Comparison of ENCODE assay signal across 19 mouse cellular contexts in genomic region chr13:35058145-35058544, GRCm38 (mm10). TPM values are rescaled to one million over a fixed set of nuclear protein-coding genes. Genes with fewer than 3 reads are reported as not detected.
DNase-seq lines count a peak whose midpoint lies in the region; ATAC-seq lines count a peak whose summit lies in the region.
"Had no signal": no experiment of that assay in that cellular context is flagged by ENCODE, and none has a peak within 500 bp of the region (broad histone marks: within the 10 kb centered on the region; RNA-seq: fewer than 3 reads in every experiment).

No protein-coding gene starts in this region.

- no peak for ATAC-seq in midbrain, embryonic 13.5 days
- peak; percentile 87 for ATAC-seq in kidney, embryonic 15.5 days (replicated peaks; ENCODE audit: low FRiP score)
- ATAC-seq in stomach, embryonic 16.5 days (ENCODE audit: insufficient read depth, low FRiP score), result peak; percentile 25; the same call in 1 of the 2 replicates
- ATAC-seq: CD4-positive, CD25-positive, alpha-beta regulatory T cell, adult 4 months; hindbrain, postnatal 0 days; midbrain, embryonic 16.5 days; Patski had no signal

- H3K4me2 ChIP-seq in midbrain, embryonic 13.5 days (replicated peaks), result no peak overlapping the region
- no peak overlapping the region for H3K4me2 ChIP-seq in kidney, embryonic 15.5 days
- no peak overlapping the region for H3K4me2 ChIP-seq in stomach, embryonic 16.5 days (ENCODE audit: low read depth, low read length)
- H3K4me2 ChIP-seq: neural tube, embryonic 13.5 days had no signal

- H3K27me3 ChIP-seq in midbrain, embryonic 10.5 days (ENCODE audit: low read depth, poor library complexity, severe bottlenecking), result no peaks in the 10 kb centered on the region
- H3K27me3 ChIP-seq in midbrain, embryonic 13.5 days, result no peaks in the 10 kb centered on the region
- H3K27me3 ChIP-seq in kidney, embryonic 15.5 days, result no peaks in the 10 kb centered on the region
- no peaks in the 10 kb centered on the region for H3K27me3 ChIP-seq in stomach, embryonic 16.5 days (ENCODE audit: control insufficient read depth, insufficient read depth, low read length)
- H3K27me3 ChIP-seq: neural tube, embryonic 13.5 days; Patski had no signal

- peak; percentile 39 for DNase-seq in midbrain, embryonic 10.5 days (ENCODE audit: low spot score)
- DNase-seq in embryo, embryonic 9.5 days (ENCODE audit: extremely low spot score), result peak; percentile 35
- no peak for DNase-seq in frontal cortex, postnatal 36 days (ENCODE audit: low spot score in 2 of 2)
- no peak for DNase-seq in urinary bladder, postnatal 36 days (ENCODE audit: low spot score in 2 of 2)
- DNase-seq in ovary, postnatal 36 days (ENCODE audit: low spot score), result no peak
- DNase-seq: cerebellum, adult 18-20 months; gastrocnemius, postnatal 25 days; thymus, postnatal 14 days had no signal

- no peaks in the 10 kb centered on the region for H3K9me3 ChIP-seq in midbrain, embryonic 10.5 days (replicated peaks)
- H3K9me3 ChIP-seq in midbrain, embryonic 13.5 days, result no peaks in the 10 kb centered on the region
- no peaks in the 10 kb centered on the region for H3K9me3 ChIP-seq in kidney, embryonic 15.5 days (replicated peaks)
- H3K9me3 ChIP-seq in stomach, embryonic 16.5 days (replicated peaks; ENCODE audit: control insufficient read depth, low read length), result no peaks in the 10 kb centered on the region
- H3K9me3 ChIP-seq: limb, embryonic 10.5 days; neural tube, embryonic 13.5 days had no signal

- 18% methylated on average over 5 of the region's 5 CpGs for WGBS in midbrain, embryonic 10.5 days
- 11% methylated on average over 5 of the region's 5 CpGs for WGBS in midbrain, embryonic 13.5 days
- WGBS in kidney, embryonic 15.5 days, result 3% methylated on average over 5 of the region's 5 CpGs
- 17% methylated on average over 5 of the region's 5 CpGs for WGBS in stomach, embryonic 16.5 days

- H3K27ac ChIP-seq in midbrain, embryonic 10.5 days (replicated peaks), result peak overlapping the region; percentile 63; the same call in 1 of the 2 replicates
- H3K27ac ChIP-seq in midbrain, embryonic 13.5 days, result no peak overlapping the region
- H3K27ac ChIP-seq in kidney, embryonic 15.5 days, result 0 out of 2 replicates have a peak overlapping the region, but pooled peaks have one; percentile 11
- H3K27ac ChIP-seq in stomach, embryonic 16.5 days (ENCODE audit: low read length), result no peak overlapping the region
- H3K27ac ChIP-seq: hindbrain, postnatal 0 days; limb, embryonic 10.5 days; liver, embryonic 14.5 days; neural tube, embryonic 13.5 days had no signal

- H3K36me3 ChIP-seq in midbrain, embryonic 10.5 days, result no peaks in the 10 kb centered on the region
- H3K36me3 ChIP-seq in midbrain, embryonic 13.5 days, result no peaks in the 10 kb centered on the region
- H3K36me3 ChIP-seq in kidney, embryonic 15.5 days, result no peaks in the 10 kb centered on the region
- no peaks in the 10 kb centered on the region for H3K36me3 ChIP-seq in stomach, embryonic 16.5 days (ENCODE audit: control insufficient read depth, insufficient read depth, low read length)
- H3K36me3 ChIP-seq: limb, embryonic 10.5 days; neural tube, embryonic 13.5 days had no signal

- H3K9ac ChIP-seq in midbrain, embryonic 13.5 days (replicated peaks), result no peak overlapping the region
- H3K9ac ChIP-seq in kidney, embryonic 15.5 days, result no peak overlapping the region
- H3K9ac ChIP-seq in stomach, embryonic 16.5 days (ENCODE audit: low read length), result no peak overlapping the region
- H3K9ac ChIP-seq: liver, embryonic 14.5 days; neural tube, embryonic 13.5 days had no signal

- H3K4me1 ChIP-seq in midbrain, embryonic 10.5 days, result peaks cover 13% of the 10 kb centered on the region
- no peaks in the 10 kb centered on the region for H3K4me1 ChIP-seq in midbrain, embryonic 13.5 days (replicated peaks)
- peaks cover 5% of the 10 kb centered on the region for H3K4me1 ChIP-seq in kidney, embryonic 15.5 days
- H3K4me1 ChIP-seq in stomach, embryonic 16.5 days (ENCODE audit: control insufficient read depth, insufficient read depth, low read length), result no peaks in the 10 kb centered on the region
- H3K4me1 ChIP-seq: neural tube, embryonic 13.5 days had no signal

- H3K4me3 ChIP-seq in midbrain, embryonic 10.5 days, result no peak overlapping the region
- H3K4me3 ChIP-seq in midbrain, embryonic 13.5 days (replicated peaks), result no peak overlapping the region
- H3K4me3 ChIP-seq in kidney, embryonic 15.5 days (replicated peaks), result no peak overlapping the region
- H3K4me3 ChIP-seq in stomach, embryonic 16.5 days (replicated peaks; ENCODE audit: low read length), result no peak overlapping the region
- H3K4me3 ChIP-seq: erythroblast, embryonic 14.5 days; limb, embryonic 10.5 days; neural tube, embryonic 13.5 days had no signal

RNA-seq across cellular contexts. Expression of gene Eci2, which starts 31.2 kb away (rescaled TPM):
- 91.8 and 116 TPM in 2 replicates for polyA plus RNA-seq in midbrain, embryonic 10.5 days (2016; fragmentation: Nextera tagmentation; extraction: Ambion mirVana)
- polyA plus RNA-seq in midbrain, embryonic 13.5 days (2015; fragmentation: Nextera tagmentation; extraction: Ambion mirVana), result 110 and 111 TPM in 2 replicates
- 126 and 131 TPM in 2 replicates for polyA plus RNA-seq in kidney, embryonic 15.5 days (2015; fragmentation: Nextera tagmentation; extraction: Ambion mirVana)
- 128 and 139 TPM in 2 replicates for polyA plus RNA-seq in stomach, embryonic 16.5 days (2015; fragmentation: Nextera tagmentation; extraction: Ambion mirVana)

Comparison
In these comparisons a context has a peak if more than half of its experiments do, and no peak if none do; other contexts are left out.
1. H3K27ac ChIP-seq: peak in midbrain, embryonic 10.5 days (single experiment) and kidney, embryonic 15.5 days (single experiment); none in midbrain, embryonic 13.5 days (single experiment) and stomach, embryonic 16.5 days (single experiment).
2. DNase-seq: peak in midbrain, embryonic 10.5 days (single experiment) and embryo, embryonic 9.5 days (single experiment); none in frontal cortex, postnatal 36 days (0 of 2), urinary bladder, postnatal 36 days (0 of 2) and ovary, postnatal 36 days (single experiment).